Mouse (Mus musculus) MEL-GATA-1-ER (cell line): Measurements from ENCODE around the gene Cyb5r1.
"Not testable (repeated sequence)": the region's sequence is repeated elsewhere in the genome, so short reads cannot be mapped to it uniquely, and the experiment has no call there.

Experiments
- DNase-seq: peaks from one replicate; pipeline ENCODE4 v3.0.0-alpha.2; 2012; ENCODE audit warnings: low read depth; ENCODE audit errors: extremely low read depth

Gene Cyb5r1

DNA sequence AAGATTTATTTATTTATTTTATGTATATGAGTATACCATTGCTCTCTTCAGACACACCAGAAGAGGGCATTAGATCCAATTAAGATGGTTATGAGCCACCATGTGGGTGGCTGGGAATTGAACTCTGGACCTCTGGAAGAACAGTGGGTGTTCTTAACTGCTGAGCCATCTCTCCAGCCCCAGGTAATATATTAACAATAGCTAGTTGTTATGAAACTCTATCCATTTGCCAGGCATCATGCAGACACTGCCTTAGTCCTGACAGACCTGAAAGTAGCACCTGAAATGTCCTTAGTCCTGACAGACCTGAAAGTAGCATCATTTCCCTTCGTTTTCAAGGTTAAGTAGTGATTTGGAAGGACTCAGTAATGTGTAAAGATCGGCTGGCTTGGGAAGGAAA, 8.7 kb downstream of the Cyb5r1 start:
- no peak for DNase-seq

DNA sequence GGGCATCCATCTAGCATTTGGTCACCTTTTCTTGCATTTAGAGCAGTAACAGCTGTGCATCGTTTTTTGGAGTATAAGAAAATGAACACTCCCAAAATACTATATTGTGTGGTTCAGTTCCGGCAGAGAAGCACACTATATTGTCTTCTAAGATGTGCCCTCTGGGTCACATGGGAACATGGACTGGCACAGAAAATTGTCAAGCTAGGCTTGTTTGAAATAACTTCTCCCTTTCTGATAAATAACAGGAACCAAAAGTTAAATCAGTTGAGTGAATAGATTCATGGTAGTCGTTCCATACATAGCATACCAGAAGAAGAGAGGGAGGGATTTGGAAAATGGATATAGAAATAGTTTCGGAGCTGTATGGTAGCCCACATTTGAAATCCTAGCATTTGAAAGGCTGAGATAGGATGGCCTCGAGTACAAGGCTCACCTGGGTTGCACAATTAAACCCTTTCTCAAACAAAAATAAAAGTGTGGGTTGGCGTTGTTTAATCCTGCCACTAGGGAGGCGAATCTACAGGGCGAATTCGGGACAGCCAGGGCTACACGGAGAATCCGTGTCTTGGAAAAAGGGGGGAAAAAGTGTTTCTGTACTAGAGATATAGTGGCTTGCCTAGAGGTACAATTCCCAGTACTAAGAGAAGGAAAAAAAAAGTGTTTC, 9.3 kb downstream of the Cyb5r1 start:
- DNase-seq: no peak

DNA sequence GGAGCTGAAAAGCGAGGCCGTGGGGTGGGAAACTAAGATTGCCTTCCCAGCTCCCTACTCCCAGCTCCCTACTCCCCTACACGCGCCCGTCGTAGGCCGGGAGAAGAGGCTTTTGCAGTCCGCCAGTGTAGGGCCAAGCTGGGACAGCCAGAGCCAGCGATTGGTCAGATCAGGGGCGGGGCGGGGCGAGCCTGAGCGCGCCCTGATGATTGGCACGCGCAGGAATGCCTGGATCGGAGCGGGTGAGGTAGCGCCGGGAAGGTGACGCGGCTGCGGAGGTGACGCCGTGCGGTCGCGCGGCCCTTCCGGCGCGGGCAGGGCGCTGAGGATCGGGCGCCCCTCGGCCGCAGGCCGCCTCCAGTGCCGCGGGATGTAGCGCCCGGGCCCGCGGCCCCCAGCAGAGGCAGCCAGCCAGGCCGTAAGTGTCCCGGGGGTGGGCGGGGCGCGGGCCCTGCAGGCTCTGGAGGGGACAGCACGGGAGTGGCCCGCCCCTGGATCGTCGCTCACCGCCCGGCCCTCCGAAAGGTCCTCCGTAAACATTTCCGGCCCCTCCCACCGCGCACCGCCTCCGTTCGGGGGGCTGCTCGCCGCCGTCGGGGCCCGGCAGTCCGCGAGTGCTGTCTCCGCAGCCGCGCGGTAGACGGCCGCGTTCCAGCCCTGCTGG, 9.9 kb downstream of the Cyb5r1 start, which contains the start of gene Adipor1:
TSS of gene Adipor1 (plus strand) at position 211 of the 664 bp plus-strand sequence.
- DNase-seq: peak; percentile 87

DNA sequence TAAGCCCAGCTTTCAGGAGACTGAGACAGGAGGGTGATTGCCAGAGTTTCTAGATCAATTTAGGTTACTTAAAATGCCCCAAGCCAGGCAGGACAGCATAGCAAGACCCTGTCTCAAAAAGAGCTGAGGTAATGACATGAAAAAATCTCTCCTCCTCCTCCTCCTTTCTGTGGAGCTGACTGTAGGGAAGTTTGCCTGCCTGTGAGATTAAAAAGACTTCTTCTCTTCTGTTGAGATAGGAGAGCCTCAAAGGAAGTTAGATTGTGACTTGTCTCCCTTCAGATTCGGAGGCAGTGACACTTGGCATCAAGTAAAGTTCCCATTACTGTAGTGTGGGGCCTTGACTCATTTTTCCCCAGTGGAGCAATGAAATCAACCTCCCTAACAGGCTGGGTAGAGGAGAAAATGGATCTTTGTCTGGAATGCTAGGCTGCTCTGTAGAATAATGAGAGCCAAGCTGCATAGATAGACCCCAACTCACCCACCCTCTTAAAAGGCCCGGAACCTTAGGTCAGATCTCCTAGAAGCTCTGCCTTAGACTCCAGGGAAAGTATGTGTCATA, 13.1 kb downstream of the Cyb5r1 start:
- no peak for DNase-seq

DNA sequence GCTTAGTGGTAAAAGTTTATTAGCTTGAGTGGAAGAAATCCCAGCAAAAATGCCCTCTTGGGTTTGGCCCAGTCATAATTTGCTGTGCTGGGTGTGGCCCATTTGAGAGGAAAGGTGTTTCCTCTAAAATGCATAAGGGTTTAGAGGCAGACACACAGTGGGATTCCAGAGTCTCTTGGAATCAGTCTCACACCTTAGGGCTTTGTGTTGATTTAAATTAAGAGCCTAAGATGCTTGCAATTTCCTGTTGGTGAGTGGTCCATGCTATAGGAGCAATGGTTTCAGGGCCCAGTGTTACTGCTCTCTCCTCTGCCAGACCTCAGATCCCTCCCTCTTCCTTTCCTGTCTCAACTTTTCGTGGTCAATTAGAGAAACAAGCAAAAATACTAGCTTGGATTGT, 13.8 kb downstream of the Cyb5r1 start:
- DNase-seq: no peak

DNA sequence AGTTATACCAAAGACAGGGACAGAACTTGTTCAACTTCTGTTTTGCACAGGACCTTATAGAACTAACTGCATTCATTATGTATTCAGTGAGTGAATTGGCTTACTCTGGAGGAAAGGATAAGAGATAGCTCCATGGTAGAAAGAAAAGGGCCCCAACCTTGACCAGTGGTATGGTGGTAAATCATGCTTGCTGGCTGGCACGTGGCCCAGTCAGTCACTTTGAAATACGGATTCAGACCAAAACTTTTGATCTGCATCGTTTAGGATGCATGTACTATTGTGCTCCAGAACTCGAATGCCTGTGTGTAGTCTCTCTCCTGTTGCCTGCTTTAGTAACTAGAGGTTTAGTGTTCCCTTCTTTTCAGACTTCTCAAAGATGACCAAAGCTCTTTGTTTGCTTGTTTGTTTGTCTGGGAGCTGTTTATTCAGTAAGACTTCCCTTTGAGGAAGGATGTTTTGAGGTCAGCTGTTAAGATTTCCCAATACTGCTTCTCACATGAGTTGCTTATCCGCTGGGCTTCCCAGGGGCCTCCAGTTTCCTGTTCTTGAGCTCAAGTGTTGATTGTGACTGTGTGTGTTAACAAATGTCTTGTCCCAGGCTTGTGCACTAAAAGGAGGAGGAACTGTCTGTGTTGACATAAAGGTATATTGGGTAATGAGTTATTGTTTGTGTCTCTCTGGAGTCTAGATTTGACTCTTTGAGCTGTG, 14.5 kb downstream of the Cyb5r1 start:
- DNase-seq: no peak

DNA sequence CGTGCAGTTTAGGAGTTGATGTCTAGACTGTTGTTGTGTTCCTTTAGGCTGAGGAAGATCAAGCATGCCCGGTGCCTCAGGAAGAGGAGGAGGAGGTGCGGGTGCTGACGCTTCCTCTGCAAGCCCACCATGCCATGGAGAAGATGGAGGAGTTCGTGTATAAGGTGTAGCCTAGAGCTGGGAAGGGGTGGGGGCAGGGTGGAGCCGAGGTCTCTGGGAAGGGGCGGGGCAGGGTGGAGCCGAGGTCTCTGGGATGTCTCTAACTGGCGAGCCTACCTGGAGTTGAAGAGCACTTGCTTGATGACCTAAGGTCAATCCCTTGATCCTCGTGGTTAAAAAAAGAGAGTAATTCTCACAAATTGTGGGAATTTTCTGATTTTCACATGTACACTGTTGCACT, 18.6 kb downstream of the Cyb5r1 start:
- no peak for DNase-seq

DNA sequence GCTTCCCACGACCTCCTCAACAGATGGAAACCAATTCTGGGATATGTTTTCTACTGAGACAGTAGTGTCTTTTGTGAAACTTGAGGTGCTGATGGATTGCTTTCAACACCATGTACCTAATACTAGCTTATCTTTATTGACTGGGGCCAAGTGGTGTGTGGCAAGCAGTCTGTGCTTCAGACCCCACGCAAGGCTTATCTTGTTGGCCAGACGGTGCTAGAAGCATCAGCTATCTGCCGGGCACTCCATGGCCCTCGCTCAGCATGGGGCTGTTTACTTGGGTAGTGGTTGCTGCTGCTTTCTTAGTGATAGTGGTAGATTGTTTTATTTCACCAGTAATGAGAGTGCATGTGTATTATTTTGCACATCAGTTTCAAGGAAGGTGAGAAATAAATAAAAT, 20.9 kb downstream of the Cyb5r1 start:
- peak; percentile 91 for DNase-seq

DNA sequence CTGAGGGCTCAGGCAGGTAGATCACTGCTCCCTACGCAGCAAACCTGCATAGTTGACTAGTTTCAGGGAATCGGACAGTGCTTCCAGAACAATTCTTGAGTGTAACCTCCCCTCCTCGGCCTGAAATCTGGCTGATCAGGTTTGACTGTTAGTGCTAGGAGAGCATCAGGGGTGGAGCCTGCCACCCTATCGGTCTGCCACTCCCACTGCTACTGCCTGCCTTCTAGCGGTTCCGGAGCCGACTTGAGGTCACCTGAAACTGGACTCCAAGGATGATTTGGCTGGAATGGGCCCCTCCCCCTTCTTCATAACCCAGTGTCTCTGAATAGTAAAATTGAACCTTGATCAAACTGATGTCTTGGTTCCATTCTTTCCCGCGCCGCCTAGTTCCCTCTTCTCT, 27.6 kb downstream of the Cyb5r1 start:
- no peak for DNase-seq

DNA sequence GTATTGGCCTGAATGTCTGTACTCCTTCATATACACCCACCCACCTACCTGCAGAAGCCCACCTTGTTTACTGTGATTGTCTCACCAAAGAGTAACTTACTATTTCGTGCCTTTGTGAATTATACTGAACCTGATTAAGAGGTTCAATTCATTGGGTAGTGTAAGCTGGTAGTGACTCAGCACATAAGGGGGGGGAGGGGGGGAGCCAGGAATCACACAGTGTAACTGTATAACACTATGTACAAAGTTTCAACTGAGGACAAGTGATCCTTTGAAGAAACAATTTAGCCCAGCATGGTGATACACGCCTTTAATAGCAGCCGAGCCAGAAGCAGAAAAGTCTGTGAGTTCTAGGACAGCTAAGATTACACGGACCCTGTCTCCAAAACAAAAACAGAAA, 28.1 kb downstream of the Cyb5r1 start:
- no peak for DNase-seq

DNA sequence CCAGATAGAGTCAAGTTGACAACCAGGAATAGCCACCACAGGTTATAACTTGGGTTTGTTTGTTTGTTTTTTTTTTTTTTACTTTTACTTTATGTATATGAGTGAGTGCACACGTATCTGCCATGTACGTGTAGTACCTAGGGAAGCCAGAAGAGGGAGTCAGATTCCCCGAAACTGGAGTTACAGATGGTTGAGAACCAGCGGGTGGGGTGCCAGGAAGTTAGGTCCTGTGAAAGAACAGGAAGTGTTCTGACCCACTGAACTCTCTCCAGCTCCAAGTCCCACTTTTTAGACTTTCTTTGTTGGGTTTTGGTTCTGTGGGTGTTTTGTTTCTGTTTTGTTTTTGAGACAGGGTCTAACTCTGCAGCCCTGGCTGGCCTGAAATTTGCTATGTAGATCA, 30.1 kb downstream of the Cyb5r1 start:
- DNase-seq: peak; percentile 55

DNA sequence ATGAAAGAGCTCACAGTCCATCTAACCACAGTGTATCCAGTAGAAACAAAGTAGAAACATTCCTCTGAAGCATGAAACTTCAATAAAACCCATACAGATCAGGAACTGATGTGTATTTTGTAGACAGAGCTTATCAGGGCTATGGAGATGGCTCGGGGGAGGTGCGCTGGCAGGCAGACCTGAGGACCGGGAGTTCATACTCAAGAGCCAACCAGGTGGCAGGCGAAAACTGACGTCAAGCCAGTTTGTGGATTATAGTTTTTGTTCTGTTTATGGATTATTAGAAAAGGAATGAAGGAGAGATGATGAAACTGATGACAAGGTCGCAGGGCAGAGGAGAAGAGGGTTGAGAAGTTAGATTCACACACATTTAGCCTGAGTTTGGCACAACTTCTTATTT, 35.1 kb downstream of the Cyb5r1 start:
- no peak for DNase-seq

DNA sequence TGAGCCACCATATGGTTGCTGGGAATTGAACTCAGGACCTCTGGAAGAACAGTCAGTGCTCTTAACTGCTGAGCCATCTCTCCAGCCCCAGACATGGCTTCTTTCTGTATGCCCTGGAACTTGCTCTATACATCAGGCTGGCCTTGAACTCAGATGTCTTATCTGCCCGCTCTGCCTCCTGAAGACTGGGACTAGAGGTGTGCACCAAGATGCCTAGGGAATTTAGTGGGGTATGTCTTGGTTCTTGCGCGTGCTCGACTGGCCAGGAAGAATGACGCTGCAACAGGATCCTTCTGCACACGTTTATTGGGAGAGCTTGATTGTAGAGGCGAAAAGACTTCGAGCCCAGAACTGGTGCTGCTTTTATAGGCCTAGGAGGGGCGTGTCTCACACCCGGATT, 36.4 kb downstream of the Cyb5r1 start:
- not testable (repeated sequence) for DNase-seq

DNA sequence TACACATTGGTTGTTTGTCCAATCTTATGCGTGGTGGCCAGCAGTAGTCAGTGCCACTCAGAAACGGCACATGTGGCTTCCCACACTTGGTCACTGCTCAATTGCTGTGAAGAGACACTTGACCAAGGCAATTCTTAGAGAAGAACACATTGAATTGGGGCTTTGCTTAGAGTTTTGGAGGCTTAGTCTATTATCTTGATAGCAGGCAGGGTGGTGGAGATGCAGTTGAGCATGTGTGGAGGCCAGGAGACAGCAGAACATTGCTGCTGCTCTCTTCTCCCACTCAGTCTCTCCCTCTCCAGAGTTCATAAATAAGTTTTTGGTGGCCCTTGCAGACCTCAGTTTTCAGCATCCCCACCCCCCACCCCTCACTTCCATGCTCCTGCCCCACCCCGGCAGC, 37.0 kb downstream of the Cyb5r1 start:
- no peak for DNase-seq

DNA sequence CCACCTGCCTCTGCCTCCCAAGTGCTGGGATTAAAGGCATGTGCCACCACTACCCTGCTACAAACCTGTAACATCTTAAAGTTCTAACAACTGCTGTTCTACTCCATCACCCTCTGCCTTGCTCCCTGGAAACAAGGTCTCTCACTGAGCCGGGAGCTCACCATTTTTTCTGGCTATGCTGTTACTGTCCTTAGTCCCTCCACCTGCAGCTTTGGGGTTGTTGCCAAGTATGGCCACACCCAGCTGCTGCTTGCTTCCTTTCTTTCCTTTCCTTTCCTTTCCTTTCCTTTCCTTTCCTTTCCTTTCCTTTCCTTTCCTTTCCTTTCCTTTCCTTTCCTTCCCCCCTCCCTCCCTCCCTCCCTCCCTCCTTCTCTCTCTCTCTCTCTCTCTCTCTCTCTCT, 37.9 kb downstream of the Cyb5r1 start:
- DNase-seq: not testable (repeated sequence)

DNA sequence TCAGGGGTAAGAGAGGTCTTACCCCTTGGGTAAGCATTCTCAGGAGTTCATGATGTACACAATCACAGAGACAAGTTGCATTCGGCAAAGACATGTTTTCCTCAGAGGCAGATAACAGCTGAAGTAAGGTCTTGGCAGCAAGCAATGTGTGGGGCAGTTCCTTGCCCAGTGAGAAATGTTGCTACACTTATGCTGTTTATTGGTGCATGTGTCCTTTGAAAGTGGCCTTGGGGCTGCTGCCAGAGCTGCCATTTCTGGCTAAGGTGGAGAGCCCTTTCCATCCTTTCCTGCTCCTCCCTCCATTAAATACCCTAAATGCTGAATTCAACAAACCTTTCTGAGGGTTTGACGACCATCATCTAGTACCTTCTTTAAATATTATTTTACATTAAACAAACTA, 40.1 kb downstream of the Cyb5r1 start:
- no peak for DNase-seq

DNA sequence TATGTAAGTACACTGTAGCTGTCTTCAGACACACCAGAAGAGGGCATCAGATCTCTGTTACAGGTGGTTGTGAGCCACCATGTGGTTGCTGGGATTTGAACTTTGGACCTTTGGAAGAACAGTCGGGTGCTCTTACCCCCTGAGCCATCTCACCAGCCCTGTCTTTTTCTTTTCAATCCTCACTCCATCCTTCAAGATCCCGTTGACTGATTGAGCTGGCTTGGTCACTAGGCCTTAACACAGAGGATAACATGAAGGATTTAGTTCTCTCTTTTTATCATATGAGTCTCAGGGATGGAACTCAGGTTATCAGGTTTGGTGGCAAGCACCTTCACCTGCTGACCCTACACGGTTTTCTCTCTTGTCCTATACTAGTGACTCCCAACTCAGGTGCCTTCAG, 43.2 kb downstream of the Cyb5r1 start:
- not testable (repeated sequence) for DNase-seq

DNA sequence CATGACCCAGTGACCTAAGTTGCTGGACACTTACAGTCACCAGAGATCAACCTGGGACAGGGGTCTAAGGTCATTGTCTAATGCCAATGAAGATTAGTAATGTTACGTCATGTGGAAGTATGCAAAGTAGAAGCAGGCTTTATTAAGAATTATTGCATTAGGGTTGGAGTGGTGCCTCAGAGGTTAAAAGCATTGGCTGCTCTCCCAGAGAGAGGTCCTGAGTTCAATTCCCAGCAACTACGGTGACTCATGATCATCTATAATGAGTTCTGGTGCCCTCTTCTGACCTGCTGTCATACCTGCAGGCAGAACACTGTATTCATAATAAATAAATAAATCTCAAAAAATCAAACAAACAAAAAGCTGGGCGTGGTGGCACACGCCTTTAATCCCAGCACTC, 44.8 kb downstream of the Cyb5r1 start:
- no peak for DNase-seq

DNA sequence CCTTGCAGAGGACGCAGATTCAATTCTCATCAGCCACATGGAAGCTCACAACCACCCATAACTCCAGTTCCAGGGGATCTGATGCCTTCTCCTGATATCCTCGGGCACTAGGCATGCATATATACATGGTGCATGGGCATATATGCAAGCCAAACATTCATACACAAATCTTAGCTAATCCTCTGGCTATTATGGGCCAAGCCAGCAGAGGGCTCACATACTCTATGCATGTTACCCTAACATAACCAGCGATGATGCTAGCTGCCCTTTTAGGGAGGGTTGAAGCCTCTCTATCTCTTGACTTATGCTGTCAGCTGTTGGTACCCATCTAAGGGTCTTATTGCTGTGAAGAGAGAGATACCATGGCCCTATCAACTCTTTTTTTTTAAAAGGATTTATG, 45.6 kb downstream of the Cyb5r1 start:
- peak; percentile 50 for DNase-seq

DNA sequence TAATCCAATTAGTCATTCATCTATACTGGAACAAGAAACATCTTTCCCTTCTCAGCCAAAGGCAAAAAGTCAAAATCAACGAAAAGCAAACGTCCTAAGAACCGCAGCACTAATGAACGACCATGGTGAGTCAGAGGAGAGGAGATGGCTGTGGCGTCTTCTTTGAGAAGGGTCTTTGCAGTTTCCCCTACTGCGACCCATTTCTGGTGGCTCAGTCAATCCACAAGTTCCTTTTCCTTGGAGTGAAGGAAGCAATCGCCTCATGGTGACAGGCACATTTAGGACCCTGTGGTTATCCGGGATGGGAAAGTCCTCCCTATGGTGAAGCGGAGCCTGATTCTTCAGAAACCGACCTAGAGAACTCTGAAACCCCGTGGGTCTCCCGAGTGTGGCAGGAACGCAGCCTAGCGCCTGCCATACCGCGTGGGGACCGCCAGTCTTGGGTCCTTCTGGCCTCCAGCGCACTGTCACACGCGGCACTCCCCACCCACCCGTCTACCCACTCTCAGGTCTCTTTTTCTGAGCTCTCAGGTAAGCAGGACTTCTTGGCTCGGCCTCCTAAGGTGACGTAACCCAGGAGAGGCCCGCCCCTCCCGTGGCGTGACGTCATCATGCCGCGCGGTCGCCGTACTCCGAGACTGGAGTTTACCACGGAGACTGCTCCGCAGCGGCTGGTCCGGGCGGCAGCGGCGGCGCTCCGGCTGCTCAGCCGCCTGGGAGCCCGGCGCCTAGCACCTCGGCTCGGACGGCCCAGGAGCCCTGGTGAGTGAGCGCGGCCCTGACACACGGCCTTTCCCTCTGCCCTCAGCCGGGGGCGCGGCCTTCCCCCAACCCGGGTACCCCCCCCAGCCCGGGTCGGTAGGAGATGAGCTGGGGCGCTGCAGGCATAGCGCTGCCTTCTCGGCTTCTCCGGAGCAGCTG, 49.8 kb downstream of the Cyb5r1 start, which contains the start of gene Klhl12:
TSS of gene Klhl12 (plus strand) at position 628 of the 921 bp plus-strand sequence.
- DNase-seq: peak; percentile 74

DNA sequence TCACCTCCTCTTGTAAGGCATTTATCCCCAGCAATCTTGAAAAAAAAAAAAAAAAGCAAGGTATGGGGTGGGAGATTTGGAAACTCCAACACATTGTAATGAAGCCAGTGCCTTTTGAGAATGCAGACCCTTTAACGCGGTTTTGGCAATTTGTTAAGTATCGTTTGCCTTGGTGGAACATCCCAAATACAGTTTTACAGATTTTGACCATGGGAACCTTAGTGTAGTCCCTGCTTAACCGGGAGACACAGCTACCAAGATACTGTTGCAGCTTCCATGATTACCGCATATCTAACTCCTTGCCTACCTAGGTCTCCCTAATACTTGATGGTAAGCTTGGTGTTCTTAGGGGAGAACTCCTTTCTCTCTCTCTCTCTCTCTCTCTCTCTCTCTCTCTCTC, 50.7 kb downstream of the Cyb5r1 start:
- DNase-seq: no peak
